Mouse (Mus musculus) heart, adult 2 months (tissue): ENCODE data around the gene Pla2g2c.

Source experiments
- CTCF ChIP-seq: fragments of 200-600 bp; IDR thresholded peaks from 2 replicates; pipeline ENCODE4 v1.8.1; 2022; ENCODE audit warnings: antibody characterized with exemption, mild to moderate bottlenecking, moderate library complexity
- EP300 ChIP-seq: fragments of 200-500 bp; IDR thresholded peaks from 2 replicates; pipeline ENCODE4 v1.6.1; 2011; ENCODE audit warnings: low read depth, low read length, control low read depth; ENCODE audit not compliant: insufficient read depth
- POLR2A ChIP-seq: fragments of 200-500 bp; IDR thresholded peaks from 2 replicates; pipeline ENCODE4 v1.6.1; 2011; ENCODE audit warnings: mild to moderate bottlenecking, low read depth, low read length, control low read depth; ENCODE audit not compliant: insufficient read depth

DNA sequence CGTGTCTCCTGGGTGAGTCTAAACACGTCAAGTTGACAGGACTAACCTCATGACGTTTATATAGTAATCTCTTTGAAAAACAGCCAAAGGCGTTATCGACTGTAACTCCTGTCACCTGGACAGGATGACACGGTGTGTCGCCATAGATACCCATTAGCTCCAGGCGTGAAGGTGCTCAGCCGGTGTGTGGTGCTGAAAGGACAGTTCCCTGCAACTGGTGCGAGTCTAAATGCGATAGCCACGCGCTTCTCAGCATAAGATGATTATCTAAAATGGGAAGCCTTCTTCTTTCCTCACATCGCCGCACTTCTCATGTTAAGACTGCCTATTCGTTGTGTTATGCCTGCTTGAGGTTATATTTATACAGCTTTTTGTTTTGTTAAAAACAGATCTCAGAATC lies 48.1 kb upstream of the Pla2g2c start:
- TF ChIP-seq CTCF, result no peak
- TF ChIP-seq POLR2A, result no peak
- no peak for TF ChIP-seq EP300
